Mouse (Mus musculus): ENCODE measurements at regions not wholly inside any gene's neighbourhood (a gene's known extent, or its start where the extent isn't known, plus 50 kb on each side); places are given as distances from the start of the nearest gene placed in this dataset.

GRCm38 (mm10) chr8:127965341-127965740 is 393.1 kb upstream of the Nrp1 start:
- no peak for TF ChIP-seq CTCF (IDR thresholded peaks at IDR 0.05; ENCODE audit: control insufficient read depth, insufficient read depth, insufficient replicate concordance, low read depth, low read length)
- no peak for TF ChIP-seq POLR2A (IDR thresholded peaks at IDR 0.05; ENCODE audit: control insufficient read depth, low read depth, low read length)

All from testis, adult 2 months (tissue).